Mouse (Mus musculus): ENCODE results near the gene Klhl42. TPM values are rescaled to one million over a fixed set of nuclear protein-coding genes. Genes with fewer than 3 reads are reported as not detected.

The Klhl42 gene
- polyA plus RNA-seq, 1 experiment from 2014 or later = 7.7 TPM

DNA sequence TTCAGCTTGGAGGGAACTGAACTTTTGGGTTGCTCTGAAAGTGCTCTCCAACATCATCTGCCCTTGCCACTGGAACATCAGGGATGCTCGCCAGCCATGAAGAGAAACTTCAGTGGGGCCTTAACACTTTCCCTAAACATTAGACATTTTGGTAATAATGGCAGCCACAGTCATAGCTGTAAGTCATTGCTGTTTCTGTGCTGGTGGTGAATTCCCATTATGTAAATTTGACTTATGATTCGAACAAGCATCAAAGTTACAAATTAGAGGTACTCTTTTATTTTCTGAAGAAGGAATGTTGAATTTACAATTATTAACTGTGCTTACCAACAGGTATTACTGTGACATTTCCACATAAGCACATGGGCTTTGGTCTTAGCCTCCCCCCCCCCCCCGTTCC, 27.0 kb downstream of the Klhl42 start:
- WGBS = 88% methylated on average over 3 of the region's 3 CpGs
- Histone ChIP-seq H3K9me3 (replicated peaks; ENCODE audit: control insufficient read depth, low read length, poor library complexity, severe bottlenecking) (no peaks in the 10 kb centered on the region), H3K27me3 (ENCODE audit: control insufficient read depth, insufficient read depth, low read depth, low read length) (no peaks in the 10 kb centered on the region), H3K36me3 (ENCODE audit: control insufficient read depth, insufficient read depth, low read length) (no peaks in the 10 kb centered on the region), H3K4me1 (ENCODE audit: control insufficient read depth, insufficient read depth, low read length) (no peaks in the 10 kb centered on the region), H3K27ac (ENCODE audit: low read length) (no peak overlapping the region), H3K4me2 (ENCODE audit: low read length) (no peak overlapping the region), H3K4me3 (ENCODE audit: low read depth, low read length) (no peak overlapping the region), H3K9ac (ENCODE audit: low read depth, low read length) (no peak overlapping the region)
- ATAC-seq = no peak

DNA sequence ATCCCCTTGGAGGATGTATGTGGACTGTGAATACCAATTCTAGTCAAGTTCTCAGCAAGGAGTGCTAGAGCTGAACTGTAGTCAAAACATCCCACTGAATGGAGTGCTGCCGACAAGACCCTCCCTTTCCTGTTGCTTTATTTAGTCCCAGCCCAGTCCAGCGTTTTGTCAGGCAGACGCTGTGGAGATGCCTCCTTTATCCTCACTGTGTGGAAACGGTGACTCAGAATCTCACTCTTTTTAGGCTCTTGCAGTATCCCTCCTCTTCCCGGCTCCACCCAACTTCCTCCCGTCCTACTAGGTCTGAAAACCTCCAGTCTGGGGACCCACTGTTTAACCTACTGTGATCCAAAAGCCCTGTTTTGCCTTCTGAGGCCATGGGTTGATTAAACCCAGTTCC, 30.1 kb downstream of the Klhl42 start:
- H3K27me3 ChIP-seq (ENCODE audit: control insufficient read depth, insufficient read depth, low read depth, low read length) = no peaks in the 10 kb centered on the region
- H3K4me2 ChIP-seq (ENCODE audit: low read length) = no peak overlapping the region
- no peaks in the 10 kb centered on the region for H3K4me1 ChIP-seq (ENCODE audit: control insufficient read depth, insufficient read depth, low read length)
- H3K4me3 ChIP-seq (ENCODE audit: low read depth, low read length) = no peak overlapping the region
- H3K27ac ChIP-seq (ENCODE audit: low read length) = no peak overlapping the region
- no peaks in the 10 kb centered on the region for H3K36me3 ChIP-seq (ENCODE audit: control insufficient read depth, insufficient read depth, low read length)
- no peak overlapping the region for H3K9ac ChIP-seq (ENCODE audit: low read depth, low read length)
- no peak for ATAC-seq
- WGBS = 56% methylated on average over 6 of the region's 6 CpGs
- H3K9me3 ChIP-seq (replicated peaks; ENCODE audit: control insufficient read depth, low read length, poor library complexity, severe bottlenecking) = no peaks in the 10 kb centered on the region

DNA sequence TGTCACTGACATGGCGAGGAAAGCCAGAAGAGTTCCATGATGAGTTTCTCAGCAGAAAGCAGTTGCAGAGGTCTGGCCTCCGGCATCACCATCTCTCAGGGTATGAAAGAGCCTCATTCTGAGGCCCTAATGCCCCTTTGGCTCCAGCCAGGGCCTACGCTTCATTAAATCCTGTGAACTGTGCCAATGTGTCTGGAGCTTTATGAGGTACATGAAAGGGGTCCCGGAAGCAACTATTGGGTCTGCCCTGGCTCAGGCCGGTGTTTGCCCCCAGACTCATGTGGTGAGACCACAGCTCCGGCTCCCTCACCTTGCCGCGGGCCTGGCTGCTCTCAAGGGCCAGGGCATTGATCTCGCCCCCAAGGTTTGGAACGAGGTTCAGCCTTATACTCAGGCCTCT, 36.1 kb downstream of the Klhl42 start:
- Histone ChIP-seq H3K4me1 (ENCODE audit: control insufficient read depth, insufficient read depth, low read length) (no peaks in the 10 kb centered on the region), H3K27ac (ENCODE audit: low read length) (no peak overlapping the region), H3K4me2 (ENCODE audit: low read length) (no peak overlapping the region), H3K4me3 (ENCODE audit: low read depth, low read length) (no peak overlapping the region), H3K9me3 (replicated peaks; ENCODE audit: control insufficient read depth, low read length, poor library complexity, severe bottlenecking) (no peaks in the 10 kb centered on the region), H3K36me3 (ENCODE audit: control insufficient read depth, insufficient read depth, low read length) (no peaks in the 10 kb centered on the region), H3K27me3 (ENCODE audit: control insufficient read depth, insufficient read depth, low read depth, low read length) (no peaks in the 10 kb centered on the region), H3K9ac (ENCODE audit: low read depth, low read length) (no peak overlapping the region)
- WGBS = 86% methylated on average over 10 of the region's 10 CpGs
- no peak for ATAC-seq

DNA sequence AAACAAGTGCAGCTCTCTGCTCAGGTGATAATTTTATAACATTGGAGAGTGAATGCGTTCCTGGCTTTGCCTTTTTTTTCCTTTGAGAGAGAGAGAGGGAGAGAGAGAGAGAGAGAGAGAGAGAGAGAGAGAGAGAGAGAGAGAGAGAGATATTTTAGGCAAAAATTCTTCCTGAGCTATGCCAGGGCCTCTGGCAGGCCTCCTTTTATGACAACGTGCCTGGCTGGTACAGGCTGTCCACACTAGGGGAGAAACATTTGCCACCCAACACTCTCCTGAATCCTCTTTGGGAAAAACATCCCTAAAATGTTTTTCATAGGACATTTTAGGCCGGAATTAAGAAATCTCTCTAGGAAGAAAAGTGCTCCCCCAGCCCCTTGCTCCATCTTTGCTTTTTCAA, 47.1 kb downstream of the Klhl42 start:
- Histone ChIP-seq H3K4me1 (ENCODE audit: control insufficient read depth, insufficient read depth, low read length) (no peaks in the 10 kb centered on the region), H3K27ac (ENCODE audit: low read length) (no peak overlapping the region), H3K4me3 (ENCODE audit: low read depth, low read length) (no peak overlapping the region), H3K36me3 (ENCODE audit: control insufficient read depth, insufficient read depth, low read length) (no peaks in the 10 kb centered on the region), H3K4me2 (ENCODE audit: low read length) (no peak overlapping the region), H3K9me3 (replicated peaks; ENCODE audit: control insufficient read depth, low read length, poor library complexity, severe bottlenecking) (no peaks in the 10 kb centered on the region), H3K9ac (ENCODE audit: low read depth, low read length) (no peak overlapping the region), H3K27me3 (ENCODE audit: control insufficient read depth, insufficient read depth, low read depth, low read length) (no peaks in the 10 kb centered on the region)
- ATAC-seq = no peak
- WGBS = 92% methylated on average over 3 of the region's 3 CpGs

DNA sequence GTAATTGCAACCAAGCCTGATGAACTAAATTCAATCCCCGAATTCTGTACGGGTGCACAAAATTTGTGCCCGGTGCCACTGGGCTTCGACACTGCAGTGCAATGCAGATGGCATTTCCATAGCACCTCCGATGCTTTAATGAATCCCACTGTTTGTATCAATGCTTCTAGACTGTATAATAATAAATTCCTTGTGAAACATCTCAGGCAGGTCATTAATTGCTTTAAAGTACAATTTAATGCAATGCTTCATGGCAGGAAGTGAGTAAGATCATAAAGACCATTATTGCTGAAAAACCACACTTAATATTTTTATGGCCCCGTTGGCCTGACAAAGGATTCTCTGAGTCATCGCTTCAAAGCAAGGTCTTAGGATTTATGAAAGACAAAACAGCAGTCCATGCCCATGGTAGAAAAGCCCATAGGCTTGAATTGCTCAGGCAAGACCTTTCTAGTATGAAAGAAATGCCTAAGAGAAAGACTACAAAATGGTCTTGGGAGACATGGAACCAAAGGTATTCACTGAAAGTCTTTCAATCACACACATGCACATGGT, 49.5 kb downstream of the Klhl42 start:
- Histone ChIP-seq H3K4me2 (ENCODE audit: low read length) (no peak overlapping the region), H3K27ac (ENCODE audit: low read length) (no peak overlapping the region), H3K4me3 (ENCODE audit: low read depth, low read length) (no peak overlapping the region), H3K27me3 (ENCODE audit: control insufficient read depth, insufficient read depth, low read depth, low read length) (no peaks in the 10 kb centered on the region), H3K9ac (ENCODE audit: low read depth, low read length) (no peak overlapping the region), H3K9me3 (replicated peaks; ENCODE audit: control insufficient read depth, low read length, poor library complexity, severe bottlenecking) (no peaks in the 10 kb centered on the region), H3K36me3 (ENCODE audit: control insufficient read depth, insufficient read depth, low read length) (no peaks in the 10 kb centered on the region), H3K4me1 (ENCODE audit: control insufficient read depth, insufficient read depth, low read length) (no peaks in the 10 kb centered on the region)
- 93% methylated on average over 7 of the region's 7 CpGs for WGBS
- no peak for ATAC-seq

DNA sequence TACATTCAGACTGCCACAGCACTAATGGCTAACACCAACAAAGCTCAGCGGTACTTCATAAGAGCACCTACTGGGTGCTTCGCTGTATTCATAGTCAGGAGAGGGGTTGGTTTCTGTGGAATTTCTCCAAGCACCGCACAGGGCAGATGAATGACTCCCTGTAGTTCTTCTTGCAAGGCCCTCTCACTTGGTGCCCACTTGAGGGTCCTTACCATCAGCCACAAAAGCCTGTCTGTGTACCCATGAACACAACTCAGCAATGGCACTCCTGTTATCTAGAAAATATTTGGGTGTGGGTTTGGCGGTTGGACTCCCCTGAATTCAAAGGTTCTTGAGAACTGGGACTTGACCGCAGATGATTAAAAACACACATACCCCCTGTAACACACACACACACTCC, 53.5 kb downstream of the Klhl42 start:
- Histone ChIP-seq H3K36me3 (ENCODE audit: control insufficient read depth, insufficient read depth, low read length) (no peaks in the 10 kb centered on the region), H3K4me3 (ENCODE audit: low read depth, low read length) (no peak overlapping the region), H3K27ac (ENCODE audit: low read length) (no peak overlapping the region), H3K27me3 (ENCODE audit: control insufficient read depth, insufficient read depth, low read depth, low read length) (no peaks in the 10 kb centered on the region), H3K4me1 (ENCODE audit: control insufficient read depth, insufficient read depth, low read length) (no peaks in the 10 kb centered on the region), H3K4me2 (ENCODE audit: low read length) (no peak overlapping the region), H3K9ac (ENCODE audit: low read depth, low read length) (no peak overlapping the region), H3K9me3 (replicated peaks; ENCODE audit: control insufficient read depth, low read length, poor library complexity, severe bottlenecking) (no peaks in the 10 kb centered on the region)
- no peak for ATAC-seq
- 89% methylated on average over 5 of the region's 5 CpGs for WGBS

DNA sequence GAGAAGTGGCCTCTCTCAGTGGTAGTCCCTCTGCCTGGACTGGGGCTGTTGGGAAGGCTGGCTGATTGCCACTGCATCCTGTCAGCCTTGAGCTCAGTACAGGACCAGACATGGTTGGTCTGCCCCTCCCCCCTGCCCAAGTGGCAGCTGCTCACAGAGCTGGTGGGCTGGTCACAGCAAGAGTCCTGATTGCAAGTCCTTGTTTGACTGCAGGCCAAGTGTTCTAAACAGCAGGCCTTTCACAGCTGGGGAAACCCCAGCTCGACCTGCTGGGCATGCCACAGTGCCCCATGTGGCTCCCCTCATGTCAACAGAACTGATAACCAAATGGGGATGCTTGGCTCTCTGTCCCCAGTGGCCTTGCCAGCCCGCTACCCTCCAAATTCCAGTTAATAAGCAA, 54.1 kb downstream of the Klhl42 start:
- no peak overlapping the region for H3K4me3 ChIP-seq (ENCODE audit: low read depth, low read length)
- H3K27me3 ChIP-seq (ENCODE audit: control insufficient read depth, insufficient read depth, low read depth, low read length) = no peaks in the 10 kb centered on the region
- peak; percentile 85 for ATAC-seq
- H3K27ac ChIP-seq (ENCODE audit: low read length) = no peak overlapping the region
- H3K4me2 ChIP-seq (ENCODE audit: low read length) = no peak overlapping the region
- no peaks in the 10 kb centered on the region for H3K36me3 ChIP-seq (ENCODE audit: control insufficient read depth, insufficient read depth, low read length)
- no peaks in the 10 kb centered on the region for H3K9me3 ChIP-seq (replicated peaks; ENCODE audit: control insufficient read depth, low read length, poor library complexity, severe bottlenecking)
- H3K9ac ChIP-seq (ENCODE audit: low read depth, low read length) = no peak overlapping the region
- WGBS = 20% methylated on average over 2 of the region's 2 CpGs
- H3K4me1 ChIP-seq (ENCODE audit: control insufficient read depth, insufficient read depth, low read length) = no peaks in the 10 kb centered on the region

DNA sequence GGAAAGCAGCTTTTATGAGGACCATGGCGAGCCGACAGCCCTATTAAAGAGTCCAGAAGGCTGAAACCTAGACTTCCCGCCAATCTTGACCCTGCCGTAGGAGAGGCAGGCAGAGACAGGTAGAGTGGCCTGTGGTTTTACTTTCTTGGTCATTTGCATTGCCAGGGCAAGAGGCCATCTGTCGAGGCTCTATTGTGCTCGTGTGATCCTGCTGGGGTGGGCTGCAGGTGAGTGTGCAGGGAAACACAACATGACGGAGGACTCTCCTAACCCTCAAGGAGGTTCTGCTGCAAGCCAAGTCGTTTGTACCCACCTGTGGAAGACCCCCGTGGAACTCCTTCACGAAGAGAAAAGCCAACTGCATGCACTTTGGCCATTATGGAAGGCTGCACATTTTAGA, 54.6 kb downstream of the Klhl42 start:
- Histone ChIP-seq H3K4me3 (ENCODE audit: low read depth, low read length) (no peak overlapping the region), H3K4me1 (ENCODE audit: control insufficient read depth, insufficient read depth, low read length) (no peaks in the 10 kb centered on the region), H3K36me3 (ENCODE audit: control insufficient read depth, insufficient read depth, low read length) (no peaks in the 10 kb centered on the region), H3K9ac (ENCODE audit: low read depth, low read length) (no peak overlapping the region), H3K27ac (ENCODE audit: low read length) (no peak overlapping the region), H3K27me3 (ENCODE audit: control insufficient read depth, insufficient read depth, low read depth, low read length) (no peaks in the 10 kb centered on the region), H3K4me2 (ENCODE audit: low read length) (no peak overlapping the region), H3K9me3 (replicated peaks; ENCODE audit: control insufficient read depth, low read length, poor library complexity, severe bottlenecking) (no peaks in the 10 kb centered on the region)
- ATAC-seq = no peak
- WGBS = 61% methylated on average over 10 of the region's 10 CpGs

DNA sequence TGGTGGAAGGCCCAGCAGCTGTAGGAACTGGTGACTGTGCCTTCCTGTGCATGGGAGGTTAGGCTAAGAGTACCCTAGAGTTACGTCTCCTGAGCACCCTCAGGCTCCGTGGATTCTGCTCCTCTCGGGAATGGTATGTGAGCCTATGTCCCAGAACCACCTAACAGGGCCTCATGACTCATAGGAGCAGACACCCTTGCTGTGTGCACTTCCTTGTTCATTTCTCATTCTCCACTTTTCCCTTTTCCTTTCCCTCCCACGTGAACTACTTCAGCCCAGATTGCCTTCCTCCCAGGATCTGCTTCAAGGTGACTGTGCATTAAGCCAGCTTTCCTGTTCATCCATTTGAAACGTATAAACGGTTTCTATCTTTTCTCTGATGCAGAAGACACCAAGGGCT, 59.9 kb downstream of the Klhl42 start:
- H3K27me3 ChIP-seq (ENCODE audit: control insufficient read depth, insufficient read depth, low read depth, low read length) = no peaks in the 10 kb centered on the region
- ATAC-seq = no peak
- no peaks in the 10 kb centered on the region for H3K9me3 ChIP-seq (replicated peaks; ENCODE audit: control insufficient read depth, low read length, poor library complexity, severe bottlenecking)
- no peaks in the 10 kb centered on the region for H3K4me1 ChIP-seq (ENCODE audit: control insufficient read depth, insufficient read depth, low read length)
- 80% methylated on average over 6 of the region's 6 CpGs for WGBS
- H3K9ac ChIP-seq (ENCODE audit: low read depth, low read length) = no peak overlapping the region
- H3K4me2 ChIP-seq (ENCODE audit: low read length) = no peak overlapping the region
- H3K27ac ChIP-seq (ENCODE audit: low read length) = no peak overlapping the region
- no peak overlapping the region for H3K4me3 ChIP-seq (ENCODE audit: low read depth, low read length)
- no peaks in the 10 kb centered on the region for H3K36me3 ChIP-seq (ENCODE audit: control insufficient read depth, insufficient read depth, low read length)

DNA sequence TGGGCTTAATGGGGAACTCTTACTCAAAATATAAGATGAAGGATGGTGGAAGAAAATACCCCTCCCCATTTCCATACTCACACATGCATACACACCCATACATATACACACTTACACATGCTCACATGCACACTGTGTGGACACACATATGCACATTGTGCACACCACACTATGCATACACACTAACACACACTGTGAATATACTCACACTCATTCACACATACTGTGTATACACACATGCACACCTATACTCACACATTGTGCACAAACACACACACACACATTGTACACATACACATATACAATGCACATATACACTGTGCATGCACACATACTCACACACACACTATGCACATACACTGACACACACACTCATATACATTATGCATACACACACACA, 60.7 kb downstream of the Klhl42 start:
- Histone ChIP-seq H3K27me3 (ENCODE audit: control insufficient read depth, insufficient read depth, low read depth, low read length) (no peaks in the 10 kb centered on the region), H3K9ac (ENCODE audit: low read depth, low read length) (no peak overlapping the region)
- ATAC-seq = no peak; the same call in 1 of the 2 replicates

More for the DNA sequence above, 60.7 kb downstream of the Klhl42 start:
- no peak overlapping the region for H3K27ac ChIP-seq (ENCODE audit: low read length)
- no peaks in the 10 kb centered on the region for H3K36me3 ChIP-seq (ENCODE audit: control insufficient read depth, insufficient read depth, low read length)
- no peaks in the 10 kb centered on the region for H3K4me1 ChIP-seq (ENCODE audit: control insufficient read depth, insufficient read depth, low read length)
- H3K9me3 ChIP-seq (replicated peaks; ENCODE audit: control insufficient read depth, low read length, poor library complexity, severe bottlenecking) = no peaks in the 10 kb centered on the region
- H3K4me2 ChIP-seq (ENCODE audit: low read length) = no peak overlapping the region
- H3K4me3 ChIP-seq (ENCODE audit: low read depth, low read length) = no peak overlapping the region
